Mouse (Mus musculus): ENCODE results near the gene Irs2.

Irs2 gene

DNA sequence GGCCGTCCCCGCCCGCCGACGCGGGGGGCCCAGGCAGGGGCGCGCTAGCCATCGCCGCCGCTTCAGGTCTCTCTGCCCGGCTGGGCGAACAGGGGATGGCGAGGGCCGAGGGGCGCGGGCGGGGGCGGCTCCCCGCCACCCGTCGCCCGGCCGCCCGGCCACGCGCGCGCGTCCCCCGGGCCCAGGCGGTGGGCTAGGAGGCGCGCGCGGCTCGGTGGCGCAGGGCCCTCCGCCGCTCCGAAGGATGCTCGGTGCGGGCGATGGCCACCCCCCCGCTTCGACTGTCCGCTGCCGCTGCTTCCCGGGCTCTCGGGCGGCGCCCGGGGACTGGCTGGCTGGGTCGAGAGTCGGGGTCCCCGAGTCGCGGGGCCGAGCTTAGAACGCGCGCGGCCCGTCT is at the start of gene Irs2:
Gene Irs2 (minus strand): TSS at position 80 of the 397 bp plus-strand sequence.
- in situ Hi-C loops (cut with MboI, MseI): loop anchor here (5.0 kb wide), 1 partner anchor 81 kb away; no protein-coding TSS in a partner anchor

DNA sequence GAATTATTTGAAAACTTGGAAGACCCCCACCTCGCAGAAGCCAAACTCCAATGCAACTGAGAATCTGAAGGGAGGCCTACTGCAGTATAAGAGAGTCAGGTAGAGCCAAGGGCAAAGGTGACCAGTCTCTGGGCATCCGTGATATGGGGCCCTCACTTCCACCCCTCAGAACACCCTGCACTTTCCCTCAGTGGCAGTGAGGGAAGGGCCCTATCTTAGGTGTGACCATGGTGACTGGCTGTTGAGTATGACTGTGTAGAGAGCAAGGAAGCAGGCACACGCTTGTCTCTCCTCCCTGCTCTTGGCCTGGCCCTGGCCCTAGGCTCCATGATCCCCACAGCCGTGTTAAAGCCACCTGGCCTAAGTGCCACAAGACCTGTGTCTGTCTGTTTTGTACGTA is 48.4 kb upstream of the Irs2 start:
- in situ Hi-C loops (cut with MboI, MseI): no loop called here

GRCm38 (mm10) chr8:11056175-11056563 is 47.9 kb upstream of the Irs2 start:
- in situ Hi-C loops (cut with MboI, MseI): no loop called here

DNA sequence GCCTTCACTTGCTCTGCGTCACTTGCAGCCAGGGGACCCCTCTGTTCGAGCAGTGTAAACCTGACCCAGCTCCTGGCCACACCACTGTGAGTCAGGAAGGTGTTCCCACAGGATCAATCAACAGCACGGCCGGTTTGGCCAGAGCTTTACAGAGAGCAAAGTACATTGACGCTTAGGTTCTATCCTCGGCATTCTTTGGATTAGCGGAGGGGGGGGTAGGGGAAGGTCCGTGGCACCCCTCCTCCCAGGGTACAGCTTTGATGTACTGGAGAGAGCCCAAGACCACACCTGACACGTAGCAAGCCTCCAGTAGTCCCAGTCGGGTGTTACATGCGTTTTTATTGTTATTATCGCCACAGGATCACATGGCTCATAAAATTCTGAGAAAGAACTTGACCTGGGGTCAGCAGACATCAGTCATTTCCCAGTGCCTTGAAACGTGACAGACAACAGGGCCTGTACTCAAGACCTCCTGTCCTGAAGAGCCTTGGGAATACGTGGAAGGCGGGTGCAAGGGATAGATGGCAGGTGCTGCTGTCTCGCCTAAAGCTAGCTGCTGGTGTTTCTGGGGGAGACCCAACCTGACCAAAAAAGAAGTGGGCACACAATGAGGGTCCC is 47.4 kb upstream of the Irs2 start:
- in situ Hi-C loops (cut with MboI, MseI): no loop called here

- in situ Hi-C loops (cut with MboI, MseI): loop anchor here (25.0 kb wide), 1 partner anchor 463 kb away; no protein-coding TSS in a partner anchor
These were observed 41.6 kb upstream of the Irs2 start for GRCm38 (mm10) chr8:11049835-11050234.

DNA sequence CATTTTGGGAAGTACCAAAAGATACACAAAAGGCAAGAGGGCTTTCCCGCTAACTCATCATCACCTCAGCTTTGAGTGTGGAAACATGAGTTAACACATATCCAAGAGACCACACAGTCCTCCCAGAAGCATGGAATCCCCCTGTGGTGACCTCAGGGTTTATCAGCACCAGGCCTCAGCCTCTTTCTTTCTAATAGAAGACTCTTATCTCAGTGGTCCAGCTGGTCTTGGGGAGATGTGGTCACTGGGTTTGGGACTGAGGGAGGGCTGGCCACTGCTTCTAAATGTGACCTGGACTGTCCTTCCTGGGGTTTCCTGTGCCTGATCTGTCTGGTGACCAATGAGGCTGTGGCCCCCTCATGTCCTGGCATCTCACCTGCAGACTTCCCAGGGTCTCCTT is 39.6 kb upstream of the Irs2 start:
- in situ Hi-C loops (cut with MboI, MseI): loop anchor here (25.0 kb wide), 1 partner anchor 461 kb away; no protein-coding TSS in a partner anchor

GRCm38 (mm10) chr8:11044660-11045059 is 36.4 kb upstream of the Irs2 start:
- in situ Hi-C loops (cut with MboI, MseI): loop anchor here (25.0 kb wide), 1 partner anchor 457 kb away; no protein-coding TSS in a partner anchor

DNA sequence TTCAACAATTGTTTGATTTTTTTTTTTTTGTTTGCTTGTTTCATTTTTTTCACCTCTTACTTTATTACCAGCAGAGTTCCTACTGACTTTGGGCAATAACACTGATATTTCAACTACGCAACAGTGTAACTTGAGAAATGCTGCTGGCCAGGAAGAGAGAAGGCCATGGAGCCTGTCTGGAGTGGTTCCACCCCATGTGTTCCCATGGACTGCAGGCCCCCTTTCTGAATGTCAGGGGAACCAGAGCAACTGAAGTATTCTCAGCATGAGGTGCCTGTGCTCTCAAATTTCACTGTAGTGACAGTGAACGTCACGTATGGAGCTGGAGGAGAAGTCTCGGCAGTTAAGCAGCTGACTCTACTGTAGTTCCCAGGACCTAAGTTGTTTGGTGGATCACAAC is 35.3 kb upstream of the Irs2 start:
- in situ Hi-C loops (cut with MboI, MseI): loop anchor here (25.0 kb wide), 1 partner anchor 456 kb away; no protein-coding TSS in a partner anchor

DNA sequence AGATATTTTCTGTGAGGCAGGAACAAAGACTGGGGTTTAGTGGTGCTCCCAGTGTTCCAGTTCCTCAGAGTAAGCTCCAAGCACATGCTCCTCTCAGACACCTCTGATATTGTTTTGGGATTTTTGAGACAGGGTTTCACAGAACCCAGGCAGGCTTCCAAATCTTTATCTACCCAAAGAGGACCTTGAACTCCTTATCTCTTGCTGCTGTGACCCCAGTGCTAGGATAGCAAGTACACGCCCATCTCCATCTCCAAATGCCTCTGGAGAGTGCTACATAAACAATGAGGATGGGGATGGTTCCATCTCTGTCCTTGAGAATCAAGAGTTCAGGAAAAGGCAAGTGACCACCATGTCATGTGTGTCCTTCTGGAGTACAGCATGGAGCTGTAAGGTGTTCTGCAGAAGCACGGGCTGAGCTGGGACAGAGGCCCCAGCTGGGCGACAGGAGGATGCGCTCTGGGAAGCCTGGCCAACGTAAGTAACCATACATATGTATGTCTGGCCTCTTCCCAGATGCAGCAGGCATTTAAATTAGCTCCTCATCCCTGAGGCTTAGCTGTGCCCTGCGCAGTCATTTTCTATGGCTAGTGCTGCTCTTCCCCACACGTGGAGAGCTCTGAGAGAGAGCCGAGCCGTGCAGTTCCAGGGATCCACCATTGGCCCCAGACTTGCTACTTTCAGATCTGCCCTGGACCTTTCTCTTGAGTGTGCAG is 34.8 kb upstream of the Irs2 start:
- in situ Hi-C loops (cut with MboI, MseI): loop anchor here (25.0 kb wide), 1 partner anchor 456 kb away; no protein-coding TSS in a partner anchor

- in situ Hi-C loops (cut with MboI, MseI): loop anchor here (25.0 kb wide), 1 partner anchor 453 kb away; no protein-coding TSS in a partner anchor
These were observed 31.8 kb upstream of the Irs2 start for GRCm38 (mm10) chr8:11040088-11040487.

DNA sequence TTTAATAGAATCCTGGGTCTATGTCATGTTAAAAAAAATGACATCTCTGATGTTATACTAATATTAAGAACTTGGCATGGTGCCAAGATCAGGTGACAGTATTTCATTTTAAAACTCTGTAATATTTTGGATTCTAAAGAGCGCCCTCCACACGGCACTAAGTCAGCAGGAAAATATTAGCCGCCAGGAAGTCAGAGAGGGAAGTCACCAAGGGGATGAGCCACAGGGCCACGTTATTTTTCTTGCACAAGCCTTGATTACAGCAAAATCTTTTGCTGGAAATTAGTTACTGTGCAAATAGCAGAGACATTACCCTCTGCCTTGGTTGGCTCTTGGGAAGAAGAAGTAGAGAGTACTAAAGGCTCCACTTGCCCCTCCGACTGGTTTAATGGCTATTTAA is 30.5 kb upstream of the Irs2 start:
- in situ Hi-C loops (cut with MboI, MseI): loop anchor here (25.0 kb wide), 1 partner anchor 451 kb away; no protein-coding TSS in a partner anchor

- in situ Hi-C loops (cut with MboI, MseI): loop anchor here (25.0 kb wide), 1 partner anchor 451 kb away; no protein-coding TSS in a partner anchor
These were observed 30.1 kb upstream of the Irs2 start for GRCm38 (mm10) chr8:11038367-11038766.

DNA sequence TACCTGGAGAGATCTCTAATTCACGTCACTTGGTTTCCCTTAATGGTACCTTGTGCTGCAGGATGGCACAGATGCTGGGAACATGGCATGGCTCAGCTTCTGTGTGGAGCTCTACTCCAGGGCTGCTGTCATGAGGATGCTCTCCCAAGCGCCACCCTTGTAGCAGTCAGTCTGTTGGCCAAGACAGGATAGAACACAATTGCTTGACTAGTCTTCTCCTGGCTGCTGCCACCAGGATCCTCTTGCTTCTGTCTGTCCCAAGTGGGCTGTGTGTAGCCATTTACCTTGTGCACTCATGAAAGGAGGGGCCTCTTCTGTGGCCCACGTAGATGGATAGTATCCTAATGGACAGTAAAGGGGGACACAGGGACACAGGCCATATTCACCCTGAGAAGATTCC is 28.5 kb upstream of the Irs2 start:
- in situ Hi-C loops (cut with MboI, MseI): loop anchor here (25.0 kb wide), 1 partner anchor 449 kb away; no protein-coding TSS in a partner anchor

DNA sequence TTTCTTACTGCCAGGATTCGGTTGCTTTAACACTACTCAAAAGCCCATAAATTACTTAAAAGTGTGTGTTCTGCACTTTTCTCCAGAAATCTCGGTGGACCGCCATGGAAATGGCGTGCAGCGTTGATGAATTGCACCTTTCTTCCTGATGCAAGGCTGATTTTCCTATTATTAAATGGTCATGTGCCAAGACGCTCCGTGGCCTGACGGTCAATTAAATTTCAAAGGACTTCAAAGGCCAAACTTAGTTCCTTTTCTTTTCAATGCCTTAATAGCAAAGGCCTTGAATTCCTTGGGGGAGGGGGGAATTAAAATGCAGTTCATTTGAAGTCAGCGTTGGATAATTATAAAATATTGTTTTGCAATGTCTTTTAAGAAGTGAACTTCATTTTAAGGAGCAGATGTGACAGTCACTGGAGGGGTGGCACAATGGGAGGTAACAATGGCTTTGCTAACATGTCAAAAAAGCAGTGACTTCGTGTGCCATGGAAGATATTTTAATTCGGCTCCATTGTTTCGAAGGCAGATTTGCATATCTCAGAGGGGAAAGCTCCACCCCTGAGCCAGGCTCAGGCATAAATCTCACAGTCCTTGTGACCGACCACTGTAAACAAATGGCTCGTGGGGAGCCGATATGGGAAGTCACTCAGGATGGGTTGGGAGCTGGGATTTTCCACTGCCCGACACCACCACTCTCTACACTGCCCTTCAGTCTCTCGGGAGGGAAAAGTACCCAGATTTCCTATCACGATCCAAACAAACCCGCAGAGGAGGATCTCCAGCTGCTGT is 27.6 kb upstream of the Irs2 start:
- in situ Hi-C loops (cut with MboI, MseI): loop anchor here (25.0 kb wide), 1 partner anchor 449 kb away; no protein-coding TSS in a partner anchor

- in situ Hi-C loops (cut with MboI, MseI): loop anchor here (25.0 kb wide), 1 partner anchor 438 kb away; no protein-coding TSS in a partner anchor
These were observed 16.6 kb upstream of the Irs2 start for GRCm38 (mm10) chr8:11024871-11025270.

DNA sequence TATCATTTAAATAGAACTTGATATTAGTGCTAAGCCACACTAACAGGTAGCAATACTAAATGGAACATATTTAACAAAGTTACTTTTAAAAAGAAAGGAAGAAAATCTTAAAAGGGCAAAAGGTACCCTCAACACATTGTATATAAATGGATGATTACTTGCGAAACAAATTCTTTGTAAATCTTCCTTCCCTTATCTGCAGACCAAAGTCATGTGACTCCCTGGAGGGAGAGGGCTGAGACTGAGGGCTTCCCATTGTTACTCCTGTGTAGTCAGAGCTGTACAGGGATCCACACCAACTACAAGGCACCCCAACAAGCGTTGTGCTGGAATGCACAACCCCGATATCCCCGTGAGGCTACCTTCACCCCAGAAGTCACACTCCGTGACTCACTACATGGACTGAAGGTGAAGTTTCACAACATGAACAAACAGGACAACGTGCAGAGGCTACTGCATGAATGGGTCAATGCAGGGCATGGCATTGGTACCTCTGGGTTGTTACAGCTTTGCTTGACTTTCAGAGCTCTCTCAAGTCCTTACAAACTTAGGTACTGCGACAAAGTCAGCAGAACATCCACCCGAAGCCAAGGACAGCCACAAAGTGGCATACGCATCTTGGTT is 12.8 kb upstream of the Irs2 start:
- in situ Hi-C loops (cut with MboI, MseI): no loop called here

DNA sequence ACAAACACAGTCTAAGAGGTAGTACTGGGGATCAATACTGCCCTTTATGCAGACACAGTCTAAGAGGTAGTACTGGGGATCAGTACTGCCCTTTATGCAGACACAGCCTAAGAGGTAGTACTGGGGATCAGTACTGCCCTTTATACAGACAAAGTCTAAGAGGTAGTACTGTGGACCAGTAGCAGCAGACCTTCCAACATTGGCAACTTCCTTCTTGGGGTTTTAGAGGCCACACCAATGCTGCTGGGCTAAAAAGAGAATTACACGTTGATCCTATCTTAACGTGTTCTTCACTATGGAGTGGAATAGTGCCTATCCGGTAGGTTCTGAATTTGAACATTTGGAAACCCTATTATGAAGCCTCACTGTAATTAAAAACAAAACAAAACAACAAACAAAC is 7.4 kb upstream of the Irs2 start:
- in situ Hi-C loops (cut with MboI, MseI): loop anchor here (10.0 kb wide), 1 partner anchor 571 kb away; no protein-coding TSS in a partner anchor

GRCm38 (mm10) chr8:11013258-11013657 is 5.0 kb upstream of the Irs2 start:
- in situ Hi-C loops (cut with MboI, MseI): loop anchor here (10.0 kb wide), 1 partner anchor 568 kb away; no protein-coding TSS in a partner anchor

DNA sequence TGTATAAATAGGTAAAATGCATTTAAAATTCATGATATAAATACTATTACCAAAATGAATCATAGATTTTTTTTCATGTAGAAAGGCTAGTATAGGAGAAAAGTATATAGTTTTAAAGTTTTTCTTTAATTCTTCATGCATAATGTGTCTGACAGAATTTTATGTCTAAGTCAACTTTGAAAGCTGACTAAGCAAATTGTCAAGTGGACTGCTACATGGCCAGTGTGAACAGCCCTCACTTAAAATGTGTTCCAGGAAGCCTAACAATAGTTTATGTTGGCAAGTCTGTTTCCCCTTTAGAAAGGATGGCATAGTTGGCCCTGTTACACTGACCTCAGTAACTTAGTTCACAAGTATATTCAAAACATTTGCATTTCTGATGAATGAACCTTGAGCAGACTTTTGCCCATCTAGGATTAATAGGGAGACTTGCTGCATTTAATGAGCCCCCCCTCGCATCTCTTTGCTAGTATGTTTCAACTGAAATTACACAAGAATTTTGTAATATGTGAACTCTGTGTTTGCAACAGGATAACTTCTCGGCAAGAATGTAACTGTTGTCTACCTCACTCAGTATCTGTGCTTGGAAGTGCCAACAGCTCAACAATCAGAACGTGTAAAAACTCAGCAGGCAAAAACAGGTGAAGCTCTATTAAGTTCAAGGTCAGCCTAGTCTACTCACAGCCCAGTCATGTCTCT is 3.7 kb upstream of the Irs2 start:
- in situ Hi-C loops (cut with MboI, MseI): loop anchor here (10.0 kb wide), 1 partner anchor 567 kb away; no protein-coding TSS in a partner anchor

- in situ Hi-C loops (cut with MboI, MseI): loop anchor here (10.0 kb wide), 1 partner anchor 566 kb away; no protein-coding TSS in a partner anchor
These were observed 2.8 kb upstream of the Irs2 start for GRCm38 (mm10) chr8:11010913-11011605.
